Mouse (Mus musculus): ENCODE measurements at regions not wholly inside any gene's neighbourhood (a gene's known extent, or its start where the extent isn't known, plus 50 kb on each side); places are given as distances from the start of the nearest gene placed in this dataset.

DNA sequence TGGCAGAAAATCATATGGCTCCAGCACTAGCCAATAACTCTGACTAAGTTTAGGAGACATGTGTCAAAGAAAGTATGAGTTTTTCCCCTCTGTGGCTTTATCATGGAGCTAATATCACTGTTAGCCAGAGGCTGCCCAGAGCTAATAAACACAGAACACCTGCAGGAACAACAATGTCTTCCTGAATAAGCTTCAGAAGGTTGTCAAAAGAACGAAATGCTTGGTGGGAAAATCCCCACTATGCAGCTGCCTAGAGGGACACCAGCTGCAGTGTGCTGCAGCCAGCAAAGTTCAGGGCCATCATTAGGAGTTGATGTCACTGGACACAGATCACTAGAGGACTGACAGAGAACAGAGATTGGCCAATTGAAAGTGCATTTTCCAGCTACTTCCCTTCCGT, 183.2 kb upstream of the Mdfic start:
- TF ChIP-seq POLR2A (IDR thresholded peaks at IDR 0.05; ENCODE audit: extremely low read depth, insufficient read depth, low read length) = no peak
- TF ChIP-seq CTCF (IDR thresholded peaks at IDR 0.05; ENCODE audit: low read depth, low read length) = no peak
